Mouse (Mus musculus) C2C12 (cell line): ENCODE results near the gene Asb1.

Source experiments
- CTCF ChIP-seq: IDR thresholded peaks from one replicate; pipeline ENCODE4 v1.5.1; 2011; ENCODE audit not compliant: control insufficient read depth, insufficient read depth, insufficient read length
- MAX ChIP-seq: IDR thresholded peaks from one replicate; pipeline ENCODE4 v1.6.1; 2011; ENCODE audit warnings: mild to moderate bottlenecking, control low read depth
- MYOG ChIP-seq: IDR thresholded peaks from one replicate; pipeline ENCODE4 v1.6.1; 2011; ENCODE audit not compliant: control insufficient read depth, insufficient read length; ENCODE audit errors: extremely low read depth

DNA sequence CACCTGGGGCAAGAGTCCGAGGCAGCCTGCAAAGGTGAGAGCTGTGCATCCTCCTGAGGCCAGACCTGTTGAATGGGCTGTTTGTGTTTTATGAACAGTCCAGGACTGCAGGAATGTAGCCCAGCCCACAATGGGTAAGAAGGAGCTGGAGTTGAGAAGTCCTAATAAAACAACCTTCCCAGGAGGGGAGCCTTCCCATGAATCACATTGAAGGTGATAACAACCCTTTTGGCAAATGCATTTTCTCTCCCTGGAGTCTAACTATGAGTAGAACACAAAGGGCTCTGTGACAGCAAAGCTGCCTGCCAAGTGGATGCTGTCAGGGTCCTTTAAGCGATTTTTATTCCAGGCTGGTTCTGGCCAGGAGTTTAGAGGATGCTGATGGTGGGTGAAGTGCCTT lies 40.9 kb downstream of the Asb1 start:
- no peak for TF ChIP-seq CTCF
- TF ChIP-seq MAX = no peak
- no peak for TF ChIP-seq MYOG
